Mouse (Mus musculus) limb, embryonic 14.5 days (tissue): ENCODE measurements around the gene Gm40460. TPM values are rescaled to one million over a fixed set of nuclear protein-coding genes. Genes with fewer than 3 reads are reported as not detected.

Source experiments
- ATAC-seq: fragments of 200-750 bp; cut with Nextera tagmentation; 2 replicates; pipeline ENCODE4 v1.8.0; 2017; ENCODE audit warnings: low read depth, moderate number of reproducible peaks, moderate TSS enrichment; ENCODE audit not compliant: low FRiP score
- DNase-seq: peaks from one replicate; pipeline ENCODE4 v3.0.0-alpha.2; 2015; ENCODE audit warnings: low spot score
- H3K27ac ChIP-seq: fragments of 300-500 bp; sonication (generic); replicated peaks from 2 replicates; pipeline ENCODE4 v1.5.1; 2014; ENCODE audit warnings: low read depth, mild to moderate bottlenecking, low read length, moderate library complexity, mixed read lengths
- H3K27me3 ChIP-seq: fragments of 300-500 bp; sonication (generic); 2 replicates; pipeline ENCODE4 v1.6.1; 2014; ENCODE audit warnings: low read length, mixed read lengths; ENCODE audit not compliant: control insufficient read depth, insufficient read depth
- H3K36me3 ChIP-seq: fragments of 300-500 bp; sonication (generic); 2 replicates; pipeline ENCODE4 v1.6.1; 2014; ENCODE audit warnings: mild to moderate bottlenecking, low read length, moderate library complexity, mixed read lengths; ENCODE audit not compliant: control insufficient read depth, insufficient read depth
- H3K4me1 ChIP-seq: fragments of 300-500 bp; sonication (generic); 2 replicates; pipeline ENCODE4 v1.6.1; 2014; ENCODE audit warnings: antibody characterized with exemption, low read length, mixed read lengths; ENCODE audit not compliant: control insufficient read depth, insufficient read depth
- H3K4me2 ChIP-seq: fragments of 300-500 bp; sonication (generic); replicated peaks from 2 replicates; pipeline ENCODE4 v1.6.1; 2014; ENCODE audit warnings: low read depth, mild to moderate bottlenecking, low read length, moderate library complexity; ENCODE audit not compliant: severe bottlenecking
- H3K4me3 ChIP-seq: fragments of 300-500 bp; sonication (generic); replicated peaks from 2 replicates; pipeline ENCODE4 v1.5.1; 2014; ENCODE audit warnings: low read length
- H3K9ac ChIP-seq: fragments of 300-500 bp; sonication (generic); 2 replicates; pipeline ENCODE4 v1.6.1; 2014; ENCODE audit warnings: mild to moderate bottlenecking, low read depth, low read length, moderate library complexity; ENCODE audit not compliant: severe bottlenecking
- H3K9me3 ChIP-seq: fragments of 300-500 bp; sonication (generic); 2 replicates; pipeline ENCODE4 v1.6.1; 2016; ENCODE audit warnings: low read length; ENCODE audit not compliant: control insufficient read depth
- POLR2A ChIP-seq: fragments of 200-500 bp; IDR thresholded peaks from 2 replicates; pipeline ENCODE4 v1.8.0; 2012; ENCODE audit warnings: inconsistent platforms, mild to moderate bottlenecking, moderate library complexity, borderline replicate concordance; ENCODE audit not compliant: insufficient read depth, insufficient read length; ENCODE audit errors: extremely low read depth
- WGBS: fragments of 180-500 bp; shearing (Covaris S2); extraction: QIAGEN DNeasy Blood & Tissue Kit; methylation state at CpG from one replicate; pipeline ENCODE4 v1.1.7; 2014; 5-methylcytosine and 5-hydroxymethylcytosine counted together
- polyA plus RNA-seq, 2 experiments: library from polyadenylated mRNA; depleted of rRNA in 1 of 2; stranded (reverse) in 1 of 2; unstranded in 1 of 2; fragments of >200 nt; fragmentation: Nextera tagmentation in 1 of 2; extraction: Ambion mirVana in 1 of 2; gene quantifications; 2 replicates each; pipeline versions ENCODE4 v1.2.1 to v1.2.3; 2012 to 2014

The Gm40460 gene
- polyA plus RNA-seq, 2 experiments: not detected

DNA sequence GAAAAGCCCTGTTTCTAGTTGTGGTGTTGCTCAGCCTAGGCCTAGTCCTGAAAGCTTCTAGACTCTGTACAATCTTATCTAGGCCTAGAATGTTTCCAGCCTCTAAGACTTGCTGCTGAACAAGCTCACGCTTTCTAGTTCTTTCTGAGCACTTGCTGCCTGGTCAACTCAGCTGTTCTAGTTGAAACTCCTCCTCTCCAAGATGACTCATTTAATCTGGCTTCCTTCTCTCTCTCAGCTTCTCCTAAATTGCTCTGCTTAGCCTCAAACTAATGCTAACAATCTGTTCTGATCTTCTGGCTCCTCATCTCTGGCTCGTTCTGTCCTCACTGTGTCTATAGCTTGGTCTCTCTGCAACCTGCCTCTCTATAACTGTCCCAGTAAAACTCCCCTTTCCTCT, 42.1 kb downstream of the Gm40460 start:
- no peak for TF ChIP-seq POLR2A
- no peak for DNase-seq
- Histone ChIP-seq H3K27me3 (no peaks in the 10 kb centered on the region; the same call in 1 of the 2 replicates), H3K4me1 (no peaks in the 10 kb centered on the region), H3K4me3 (no peak overlapping the region), H3K36me3 (no peaks in the 10 kb centered on the region), H3K9ac (no peak overlapping the region), H3K9me3 (no peaks in the 10 kb centered on the region), H3K27ac (no peak overlapping the region), H3K4me2 (no peak overlapping the region)
- 80% methylated on average over 2 of the region's 2 CpGs for WGBS
- no peak for ATAC-seq

Other genes with a start within 250 kb of the Gm40460 start
- gene Mob2, start 180.0 kb downstream of the Gm40460 start, polyA plus RNA-seq (2012; rRNA removed): 55.2 and 56.2 TPM in 2 replicates
- 73.6 and 76.9 TPM in 2 replicates for gene Mob2, start 180.0 kb downstream of the Gm40460 start, polyA plus RNA-seq (2014; fragmentation: Nextera tagmentation; extraction: Ambion mirVana)
- gene Dusp8, start 145.2 kb downstream of the Gm40460 start, polyA plus RNA-seq (2012; rRNA removed): 4.1 and 5.4 TPM in 2 replicates
- 3.5 TPM in 2 replicates for gene Dusp8, start 145.2 kb downstream of the Gm40460 start, polyA plus RNA-seq (2014; fragmentation: Nextera tagmentation; extraction: Ambion mirVana)
- gene Gm45618, start 120.3 kb downstream of the Gm40460 start, polyA plus RNA-seq (2012; rRNA removed): not detected in 2 replicates
- gene Gm45618, start 120.3 kb downstream of the Gm40460 start, polyA plus RNA-seq (2014; fragmentation: Nextera tagmentation; extraction: Ambion mirVana): not detected in 2 replicates
- not detected in 2 replicates for gene Gm39115, start 105.0 kb downstream of the Gm40460 start, polyA plus RNA-seq (2012; rRNA removed)
- not detected in 2 replicates for gene Gm39115, start 105.0 kb downstream of the Gm40460 start, polyA plus RNA-seq (2014; fragmentation: Nextera tagmentation; extraction: Ambion mirVana)
- not detected in 2 replicates for gene Gm45337, start 96.5 kb downstream of the Gm40460 start, polyA plus RNA-seq (2012; rRNA removed)
- not detected in 2 replicates for gene Gm45337, start 96.5 kb downstream of the Gm40460 start, polyA plus RNA-seq (2014; fragmentation: Nextera tagmentation; extraction: Ambion mirVana)
- gene Gm29735, start 84.0 kb downstream of the Gm40460 start, polyA plus RNA-seq (2012; rRNA removed): not detected in 2 replicates
- not detected in 2 replicates for gene Gm29735, start 84.0 kb downstream of the Gm40460 start, polyA plus RNA-seq (2014; fragmentation: Nextera tagmentation; extraction: Ambion mirVana)
- gene Gm4553, start 75.3 kb downstream of the Gm40460 start, polyA plus RNA-seq (2012; rRNA removed): not detected in 2 replicates
- gene Gm4553, start 75.3 kb downstream of the Gm40460 start, polyA plus RNA-seq (2014; fragmentation: Nextera tagmentation; extraction: Ambion mirVana): not detected in 2 replicates
- gene Krtap5-2, start 65.1 kb downstream of the Gm40460 start, polyA plus RNA-seq (2012; rRNA removed): not detected in 2 replicates
- not detected in 2 replicates for gene Krtap5-2, start 65.1 kb downstream of the Gm40460 start, polyA plus RNA-seq (2014; fragmentation: Nextera tagmentation; extraction: Ambion mirVana)
- not detected in 2 replicates for gene Gm10153, start 50.7 kb downstream of the Gm40460 start, polyA plus RNA-seq (2012; rRNA removed)
- gene Gm10153, start 50.7 kb downstream of the Gm40460 start, polyA plus RNA-seq (2014; fragmentation: Nextera tagmentation; extraction: Ambion mirVana): not detected in 2 replicates
- not detected in 2 replicates for gene Krtap5-3, start 39.7 kb downstream of the Gm40460 start, polyA plus RNA-seq (2012; rRNA removed)
- not detected in 2 replicates for gene Krtap5-3, start 39.7 kb downstream of the Gm40460 start, polyA plus RNA-seq (2014; fragmentation: Nextera tagmentation; extraction: Ambion mirVana)
- not detected in 2 replicates for gene Gm7579, start 29.2 kb downstream of the Gm40460 start, polyA plus RNA-seq (2012; rRNA removed)
- gene Gm7579, start 29.2 kb downstream of the Gm40460 start, polyA plus RNA-seq (2014; fragmentation: Nextera tagmentation; extraction: Ambion mirVana): not detected in 2 replicates
- gene Krtap5-5, start 11.1 kb downstream of the Gm40460 start, polyA plus RNA-seq (2012; rRNA removed): not detected in 2 replicates
- gene Krtap5-5, start 11.1 kb downstream of the Gm40460 start, polyA plus RNA-seq (2014; fragmentation: Nextera tagmentation; extraction: Ambion mirVana): not detected in 2 replicates
- gene Gm2431, start 17.3 kb upstream of the Gm40460 start, polyA plus RNA-seq (2012; rRNA removed): not detected in 2 replicates
- not detected in 2 replicates for gene Gm2431, start 17.3 kb upstream of the Gm40460 start, polyA plus RNA-seq (2014; fragmentation: Nextera tagmentation; extraction: Ambion mirVana)
- 0.28 TPM in 1 of 2 replicates, not detected in the other for gene Gm4559, start 33.3 kb upstream of the Gm40460 start, polyA plus RNA-seq (2012; rRNA removed)
- gene Gm4559, start 33.3 kb upstream of the Gm40460 start, polyA plus RNA-seq (2014; fragmentation: Nextera tagmentation; extraction: Ambion mirVana): not detected in 2 replicates
- not detected in 2 replicates for gene Krtap5-1, start 56.0 kb upstream of the Gm40460 start, polyA plus RNA-seq (2012; rRNA removed)
- gene Krtap5-1, start 56.0 kb upstream of the Gm40460 start, polyA plus RNA-seq (2014; fragmentation: Nextera tagmentation; extraction: Ambion mirVana): not detected in 2 replicates
- not detected in 2 replicates for gene Krtap5-4, start 62.5 kb upstream of the Gm40460 start, polyA plus RNA-seq (2012; rRNA removed)
- gene Krtap5-4, start 62.5 kb upstream of the Gm40460 start, polyA plus RNA-seq (2014; fragmentation: Nextera tagmentation; extraction: Ambion mirVana): not detected in 2 replicates
- 2.1 and 2.4 TPM in 2 replicates for gene Ifitm10, start 132.7 kb upstream of the Gm40460 start, polyA plus RNA-seq (2012; rRNA removed)
- 2.0 and 2.5 TPM in 2 replicates for gene Ifitm10, start 132.7 kb upstream of the Gm40460 start, polyA plus RNA-seq (2014; fragmentation: Nextera tagmentation; extraction: Ambion mirVana)
- gene Gm49369, start 141.6 kb upstream of the Gm40460 start, polyA plus RNA-seq (2012; rRNA removed): 0.09 TPM in 1 of 2 replicates, not detected in the other
- not detected in 2 replicates for gene Gm49369, start 141.6 kb upstream of the Gm40460 start, polyA plus RNA-seq (2014; fragmentation: Nextera tagmentation; extraction: Ambion mirVana)
- gene Ctsd, start 147.0 kb upstream of the Gm40460 start, polyA plus RNA-seq (2012; rRNA removed): 237 and 274 TPM in 2 replicates
- 334 and 354 TPM in 2 replicates for gene Ctsd, start 147.0 kb upstream of the Gm40460 start, polyA plus RNA-seq (2014; fragmentation: Nextera tagmentation; extraction: Ambion mirVana)
- gene Syt8, start 193.8 kb upstream of the Gm40460 start, polyA plus RNA-seq (2012; rRNA removed): 4.9 and 7.3 TPM in 2 replicates
- 1.5 and 2.0 TPM in 2 replicates for gene Syt8, start 193.8 kb upstream of the Gm40460 start, polyA plus RNA-seq (2014; fragmentation: Nextera tagmentation; extraction: Ambion mirVana)
- gene Tnni2, start 200.7 kb upstream of the Gm40460 start, polyA plus RNA-seq (2012; rRNA removed): 60.8 and 156 TPM in 2 replicates
- gene Tnni2, start 200.7 kb upstream of the Gm40460 start, polyA plus RNA-seq (2014; fragmentation: Nextera tagmentation; extraction: Ambion mirVana): 76.8 and 134 TPM in 2 replicates
- gene Lsp1, start 219.7 kb upstream of the Gm40460 start, polyA plus RNA-seq (2012; rRNA removed): 102 TPM in 2 replicates
- 45.8 and 48.0 TPM in 2 replicates for gene Lsp1, start 219.7 kb upstream of the Gm40460 start, polyA plus RNA-seq (2014; fragmentation: Nextera tagmentation; extraction: Ambion mirVana)